Mouse (Mus musculus): ENCODE results near the gene Eid1. TPM values are rescaled to one million over a fixed set of nuclear protein-coding genes. Genes with fewer than 3 reads are reported as not detected.

The Eid1 gene
- polyA plus RNA-seq, 1 experiment from 2014 or later = 314 TPM

- Histone ChIP-seq H3K9me3 (ENCODE audit: control insufficient read depth, low read length) (no peaks in the 10 kb centered on the region), H3K36me3 (ENCODE audit: control insufficient read depth, insufficient read depth, low read length) (no peaks in the 10 kb centered on the region), H3K4me1 (replicated peaks; ENCODE audit: control insufficient read depth, insufficient read depth, low read length) (no peaks in the 10 kb centered on the region), H3K4me3 (ENCODE audit: low read depth, low read length) (no peak overlapping the region), H3K27me3 (ENCODE audit: control insufficient read depth, insufficient read depth, low read length) (no peaks in the 10 kb centered on the region), H3K27ac (ENCODE audit: low read depth, low read length) (no peak overlapping the region), H3K9ac (ENCODE audit: low read depth, low read length) (no peak overlapping the region), H3K4me2 (replicated peaks; ENCODE audit: low read depth, low read length) (no peak overlapping the region)
- WGBS = 31% methylated on average over 12 of the region's 12 CpGs
- peak; percentile 89 for ATAC-seq (ENCODE audit: low FRiP score)
- DNase-seq (ENCODE audit: low spot score) = peak; percentile 58
These were observed 32.2 kb downstream of the Eid1 start for GRCm38 (mm10) chr2:125704907-125705631.

DNA sequence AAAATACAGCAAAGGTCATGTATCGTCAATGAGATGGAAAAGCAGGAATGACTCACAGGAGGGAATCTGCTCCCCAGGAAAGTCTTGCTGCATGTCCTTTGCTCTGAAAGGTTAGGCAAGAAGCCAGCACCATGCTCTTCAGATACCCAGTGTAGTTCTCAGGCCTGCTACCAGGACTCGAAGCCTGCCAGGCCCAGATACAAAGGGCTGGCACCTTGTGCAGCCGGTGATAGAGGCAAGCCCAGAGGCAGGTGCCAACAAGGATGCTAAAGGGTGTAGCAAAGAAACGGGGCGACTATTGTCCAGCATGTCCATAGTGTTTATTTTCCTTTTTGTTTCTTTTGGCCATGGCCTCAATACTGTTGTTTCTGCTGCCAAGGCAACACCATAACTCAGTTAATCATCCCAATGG is 33.6 kb downstream of the Eid1 start:
- Histone ChIP-seq H3K4me1 (replicated peaks; ENCODE audit: control insufficient read depth, insufficient read depth, low read length) (no peaks in the 10 kb centered on the region), H3K9ac (ENCODE audit: low read depth, low read length) (no peak overlapping the region), H3K27me3 (ENCODE audit: control insufficient read depth, insufficient read depth, low read length) (no peaks in the 10 kb centered on the region), H3K9me3 (ENCODE audit: control insufficient read depth, low read length) (no peaks in the 10 kb centered on the region), H3K36me3 (ENCODE audit: control insufficient read depth, insufficient read depth, low read length) (no peaks in the 10 kb centered on the region), H3K4me2 (replicated peaks; ENCODE audit: low read depth, low read length) (no peak overlapping the region), H3K27ac (ENCODE audit: low read depth, low read length) (no peak overlapping the region), H3K4me3 (ENCODE audit: low read depth, low read length) (no peak overlapping the region)
- ATAC-seq (ENCODE audit: low FRiP score) (no peak), DNase-seq (ENCODE audit: low spot score) (no peak)
- 81% methylated on average over 5 of the region's 5 CpGs for WGBS

DNA sequence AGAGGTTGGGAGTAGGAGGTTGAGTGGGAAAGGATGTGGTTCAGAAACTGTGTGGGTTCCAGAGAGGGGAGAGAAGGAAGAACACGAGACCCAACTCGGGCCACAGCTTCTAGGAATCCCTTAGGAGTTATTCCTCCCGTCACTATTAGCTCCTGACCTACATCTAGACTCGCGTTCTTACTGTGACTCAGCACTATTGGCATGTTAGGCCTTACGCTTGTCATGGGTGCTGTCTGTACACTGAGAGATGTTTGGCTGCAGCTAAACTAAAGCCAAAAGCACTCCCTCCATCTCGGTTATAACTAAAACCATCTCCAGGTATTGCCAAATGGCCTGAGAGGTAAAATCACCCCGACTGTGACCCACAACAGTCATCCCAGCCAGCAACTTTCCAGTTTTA is 43.7 kb downstream of the Eid1 start:
- H3K27ac ChIP-seq (ENCODE audit: low read depth, low read length) = no peak overlapping the region
- ATAC-seq (ENCODE audit: low FRiP score) = no peak
- no peak for DNase-seq (ENCODE audit: low spot score)
- peaks cover 2% of the 10 kb centered on the region for H3K27me3 ChIP-seq (ENCODE audit: control insufficient read depth, insufficient read depth, low read length)
- no peak overlapping the region for H3K4me3 ChIP-seq (ENCODE audit: low read depth, low read length)
- 85% methylated on average over 8 of the region's 8 CpGs for WGBS
- H3K36me3 ChIP-seq (ENCODE audit: control insufficient read depth, insufficient read depth, low read length) = no peaks in the 10 kb centered on the region
- H3K9ac ChIP-seq (ENCODE audit: low read depth, low read length) = no peak overlapping the region
- H3K4me1 ChIP-seq (replicated peaks; ENCODE audit: control insufficient read depth, insufficient read depth, low read length) = no peaks in the 10 kb centered on the region
- no peaks in the 10 kb centered on the region for H3K9me3 ChIP-seq (ENCODE audit: control insufficient read depth, low read length)
- no peak overlapping the region for H3K4me2 ChIP-seq (replicated peaks; ENCODE audit: low read depth, low read length)

GRCm38 (mm10) chr2:125723086-125723407 is 50.2 kb downstream of the Eid1 start:
- under 1% methylated on average over 18 of the region's 18 CpGs for WGBS
- Histone ChIP-seq H3K9ac (ENCODE audit: low read depth, low read length) (peak overlapping the region; percentile 58; the same call in 1 of the 2 replicates), H3K36me3 (ENCODE audit: control insufficient read depth, insufficient read depth, low read length) (no peaks in the 10 kb centered on the region), H3K4me1 (replicated peaks; ENCODE audit: control insufficient read depth, insufficient read depth, low read length) (peaks cover 2% of the 10 kb centered on the region; the same call in 1 of the 2 replicates), H3K9me3 (ENCODE audit: control insufficient read depth, low read length) (no peaks in the 10 kb centered on the region), H3K4me2 (replicated peaks; ENCODE audit: low read depth, low read length) (peak overlapping the region; percentile 100), H3K27ac (ENCODE audit: low read depth, low read length) (no peak overlapping the region), H3K4me3 (ENCODE audit: low read depth, low read length) (peak overlapping the region; percentile 44), H3K27me3 (ENCODE audit: control insufficient read depth, insufficient read depth, low read length) (peaks cover 24% of the 10 kb centered on the region)
- ATAC-seq (ENCODE audit: low FRiP score) (peak; percentile 3; the same call in 1 of the 2 replicates), DNase-seq (ENCODE audit: low spot score) (peak; percentile 45)

DNA sequence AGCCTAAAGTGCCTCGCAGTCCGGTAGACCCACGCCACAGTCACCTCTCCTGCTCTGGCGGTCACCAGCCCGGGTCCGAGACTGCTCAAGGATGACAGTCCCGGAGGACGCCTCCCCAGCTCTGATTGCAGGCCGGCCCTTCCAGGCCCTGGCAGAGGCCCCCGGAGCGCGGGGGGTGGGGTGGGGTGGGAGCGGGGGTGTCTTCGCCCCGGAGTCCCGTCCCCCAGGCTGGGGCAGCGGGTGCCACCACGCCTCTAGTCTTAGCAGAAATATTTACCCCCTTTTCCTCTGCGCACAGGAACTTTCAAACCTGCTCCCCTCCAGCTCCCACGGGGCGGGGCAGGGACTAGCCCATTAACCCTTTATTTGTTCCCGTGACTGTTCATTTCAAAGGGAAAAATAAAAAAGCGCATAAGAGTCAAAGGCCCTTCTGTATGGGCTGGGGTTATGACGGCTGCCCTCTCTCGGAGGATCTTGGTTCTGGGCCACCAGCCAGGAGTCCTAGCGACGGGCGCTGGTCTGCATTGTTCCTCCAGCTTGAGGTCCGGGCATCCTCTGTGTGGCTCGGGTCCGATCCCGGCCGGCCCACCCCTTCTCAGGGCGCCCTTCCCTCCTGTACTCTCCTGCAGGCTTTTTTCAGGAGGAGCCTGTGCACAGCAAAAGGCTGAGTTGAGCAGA is 50.7 kb downstream of the Eid1 start:
- Histone ChIP-seq H3K36me3 (ENCODE audit: control insufficient read depth, insufficient read depth, low read length) (no peaks in the 10 kb centered on the region), H3K9ac (ENCODE audit: low read depth, low read length) (peak overlapping the region; percentile 58), H3K4me1 (replicated peaks; ENCODE audit: control insufficient read depth, insufficient read depth, low read length) (peaks cover 2% of the 10 kb centered on the region; the same call in 1 of the 2 replicates), H3K27ac (ENCODE audit: low read depth, low read length) (no peak overlapping the region), H3K9me3 (ENCODE audit: control insufficient read depth, low read length) (no peaks in the 10 kb centered on the region), H3K27me3 (ENCODE audit: control insufficient read depth, insufficient read depth, low read length) (peaks cover 24% of the 10 kb centered on the region), H3K4me3 (ENCODE audit: low read depth, low read length) (peak overlapping the region; percentile 44), H3K4me2 (replicated peaks; ENCODE audit: low read depth, low read length) (peak overlapping the region; percentile 100)
- WGBS = 0% methylated on average over 33 of the region's 34 CpGs
- ATAC-seq (ENCODE audit: low FRiP score) (peak; percentile 86), DNase-seq (ENCODE audit: low spot score) (peak; percentile 73)

DNA sequence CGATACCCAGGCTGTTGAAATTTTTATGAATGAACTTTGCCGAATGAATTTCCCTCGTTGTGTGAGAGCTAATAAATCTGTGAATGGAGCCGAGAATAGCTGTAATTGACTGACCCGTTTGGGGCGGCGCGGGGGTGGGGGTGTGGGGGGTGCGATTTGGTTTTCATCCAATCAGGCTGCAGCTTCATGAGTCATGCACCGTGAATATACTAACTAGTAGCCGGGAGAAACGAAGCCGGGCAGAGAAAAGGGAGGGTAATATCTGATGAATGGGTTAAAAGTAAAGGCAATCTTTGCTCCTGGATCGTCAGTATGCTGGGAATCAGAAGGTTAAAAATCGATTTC is 51.2 kb downstream of the Eid1 start, which contains the start of gene Shc4:
Gene Shc4, minus strand, starts transcription at position 63 of the 345 bp plus-strand sequence.
- Histone ChIP-seq H3K9ac (ENCODE audit: low read depth, low read length) (peak within 1 kb of the TSS; percentile 58), H3K4me1 (replicated peaks; ENCODE audit: control insufficient read depth, insufficient read depth, low read length) (peaks cover 2% of the 10 kb centered on the region; the same call in 1 of the 2 replicates), H3K4me3 (ENCODE audit: low read depth, low read length) (peak within 1 kb of the TSS; percentile 44), H3K9me3 (ENCODE audit: control insufficient read depth, low read length) (no peaks in the 10 kb centered on the region), H3K27me3 (ENCODE audit: control insufficient read depth, insufficient read depth, low read length) (peaks cover 24% of the 10 kb centered on the region), H3K27ac (ENCODE audit: low read depth, low read length) (no peak within 1 kb of the TSS), H3K36me3 (ENCODE audit: control insufficient read depth, insufficient read depth, low read length) (no peaks in the 10 kb centered on the region), H3K4me2 (replicated peaks; ENCODE audit: low read depth, low read length) (peak within 1 kb of the TSS; percentile 100)
- WGBS = 0% methylated on average over 15 of the region's 15 CpGs
- peak; percentile 92 for ATAC-seq (ENCODE audit: low FRiP score)
- DNase-seq (ENCODE audit: low spot score) = no peak

Other genes with a start within 250 kb of the Eid1 start
- gene Gm9913, start 168.0 kb upstream of the Eid1 start, polyA plus RNA-seq (2014; fragmentation: Nextera tagmentation; extraction: Ambion mirVana) = 0.25 and 0.28 TPM in 2 replicates
- gene Fbn1, start 165.1 kb upstream of the Eid1 start, polyA plus RNA-seq (2014; fragmentation: Nextera tagmentation; extraction: Ambion mirVana) = 8.7 and 12.3 TPM in 2 replicates
- gene Cep152, start 48.0 kb upstream of the Eid1 start, polyA plus RNA-seq (2014; fragmentation: Nextera tagmentation; extraction: Ambion mirVana) = 7.6 and 9.9 TPM in 2 replicates
- gene Shc4, start 51.1 kb downstream of the Eid1 start, polyA plus RNA-seq (2014; fragmentation: Nextera tagmentation; extraction: Ambion mirVana) = 1.8 and 2.6 TPM in 2 replicates
- gene Secisbp2l, start 109.8 kb downstream of the Eid1 start, polyA plus RNA-seq (2014; fragmentation: Nextera tagmentation; extraction: Ambion mirVana) = 29.2 and 32.4 TPM in 2 replicates
- gene Galk2, start 186.0 kb downstream of the Eid1 start, polyA plus RNA-seq (2014; fragmentation: Nextera tagmentation; extraction: Ambion mirVana) = 31.7 and 35.5 TPM in 2 replicates
- gene Cops2, start 186.0 kb downstream of the Eid1 start, polyA plus RNA-seq (2014; fragmentation: Nextera tagmentation; extraction: Ambion mirVana) = 110 and 115 TPM in 2 replicates

Measured in hindbrain, embryonic 11.5 days (tissue).